Mouse (Mus musculus): ENCODE results near the gene Diras2. TPM values are rescaled to one million over a fixed set of nuclear protein-coding genes. Genes with fewer than 3 reads are reported as not detected.

The Diras2 gene
- polyA plus RNA-seq, 1 experiment from 2014 or later, result 5.2 TPM

DNA sequence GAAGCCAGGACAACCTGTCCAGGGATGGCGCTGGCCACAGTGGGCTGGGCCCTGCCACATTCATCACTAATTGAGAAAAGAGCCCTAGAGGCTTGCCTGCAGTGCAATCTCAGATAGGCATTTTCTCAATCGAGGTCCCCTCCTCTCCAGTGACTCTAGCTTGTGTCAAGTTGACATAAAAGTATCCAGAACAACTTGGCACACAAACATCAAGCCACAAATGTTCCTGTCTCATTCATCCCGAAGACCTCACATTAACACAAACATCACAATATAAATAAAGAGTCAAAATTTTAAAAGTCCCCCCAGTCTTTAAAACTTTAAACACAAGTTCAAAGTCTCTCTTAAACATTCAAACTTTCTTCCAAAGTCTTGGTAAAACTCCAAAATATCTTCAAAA is 56.3 kb downstream of the Diras2 start:
- 87% methylated on average over 3 of the region's 3 CpGs for WGBS
- Histone ChIP-seq H3K27me3 (replicated peaks) (no peaks in the 10 kb centered on the region), H3K27ac (no peak overlapping the region), H3K36me3 (replicated peaks) (no peaks in the 10 kb centered on the region), H3K4me3 (no peak overlapping the region), H3K9me3 (no peaks in the 10 kb centered on the region), H3K4me2 (no peak overlapping the region), H3K9ac (no peak overlapping the region), H3K4me1 (peaks cover 7% of the 10 kb centered on the region)
- ATAC-seq (replicated peaks), result no peak

DNA sequence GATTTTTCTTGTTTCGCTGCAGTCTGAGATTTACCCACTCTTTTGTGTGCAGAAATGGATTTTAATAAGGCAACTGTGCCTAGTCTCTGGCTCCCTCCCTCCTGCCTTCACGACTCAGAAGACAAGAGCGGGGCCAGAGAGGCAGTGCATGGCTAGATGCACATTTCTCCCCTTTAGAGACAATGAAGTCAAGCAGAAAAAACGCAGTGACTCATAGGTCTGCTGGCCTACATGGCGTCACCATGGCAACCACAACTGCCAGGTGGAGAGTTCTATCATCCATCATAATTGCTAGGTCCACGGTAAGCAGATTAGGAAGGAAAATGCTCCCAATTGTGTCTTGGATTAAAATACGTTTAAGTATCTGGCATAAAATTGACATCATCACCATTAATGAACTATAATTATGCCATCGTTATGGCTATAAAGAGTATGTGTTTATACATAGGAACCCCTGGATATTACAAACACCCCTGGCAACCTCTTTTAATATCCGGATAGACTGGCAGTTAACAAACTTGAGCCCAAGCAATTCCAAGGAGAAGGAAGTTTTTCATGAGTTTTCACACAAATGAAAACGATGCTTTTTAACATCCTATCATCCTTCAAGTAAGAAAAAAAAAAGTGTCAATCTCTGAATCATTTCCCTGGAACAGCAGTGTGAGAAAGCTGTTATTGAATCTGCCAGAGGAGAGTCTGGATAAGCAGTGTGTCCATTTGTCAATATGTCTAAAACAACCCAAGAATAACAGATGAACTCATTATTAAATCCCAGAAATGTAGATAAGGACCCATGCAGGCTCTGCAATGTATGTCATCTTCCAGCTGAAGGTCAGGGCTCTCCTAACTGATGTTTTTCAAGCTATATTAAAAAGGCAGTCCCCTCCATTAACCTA is 61.0 kb downstream of the Diras2 start:
- H3K36me3 ChIP-seq (replicated peaks), result no peaks in the 10 kb centered on the region
- H3K9ac ChIP-seq, result no peak overlapping the region
- no peak overlapping the region for H3K4me3 ChIP-seq
- H3K27ac ChIP-seq, result peak overlapping the region; percentile 86
- H3K4me2 ChIP-seq, result no peak overlapping the region
- H3K4me1 ChIP-seq, result peaks cover 15% of the 10 kb centered on the region
- WGBS, result 16% methylated on average over 10 of the region's 10 CpGs
- peak; percentile 91 for ATAC-seq (replicated peaks)
- H3K27me3 ChIP-seq (replicated peaks), result no peaks in the 10 kb centered on the region
- H3K9me3 ChIP-seq, result no peaks in the 10 kb centered on the region

DNA sequence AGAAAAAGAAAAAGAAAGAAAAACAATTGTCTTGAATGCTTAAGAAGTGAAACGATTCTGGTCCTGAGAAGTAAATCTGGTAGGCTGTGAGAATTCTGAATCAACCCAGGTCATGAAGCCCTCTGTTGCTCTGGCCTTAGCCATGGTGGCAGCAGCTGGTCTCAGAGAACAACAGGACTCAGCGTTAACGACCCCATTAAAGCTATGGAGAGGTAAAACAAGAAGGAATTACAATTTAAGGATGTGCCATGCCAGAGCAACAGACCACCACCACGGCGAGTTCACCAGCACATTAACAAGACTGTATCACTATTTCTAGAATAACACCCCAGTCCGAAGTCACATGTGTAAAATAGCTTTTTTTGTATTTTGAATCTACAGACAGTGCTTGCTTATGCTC is 65.9 kb downstream of the Diras2 start:
- no peak overlapping the region for H3K27ac ChIP-seq
- no peak for ATAC-seq (replicated peaks)
- no peak overlapping the region for H3K9ac ChIP-seq
- no peaks in the 10 kb centered on the region for H3K9me3 ChIP-seq
- no peaks in the 10 kb centered on the region for H3K27me3 ChIP-seq (replicated peaks)
- no peak overlapping the region for H3K4me2 ChIP-seq
- 82% methylated on average over 6 of the region's 6 CpGs for WGBS
- H3K4me3 ChIP-seq, result no peak overlapping the region
- peaks cover 11% of the 10 kb centered on the region for H3K4me1 ChIP-seq
- no peaks in the 10 kb centered on the region for H3K36me3 ChIP-seq (replicated peaks)

DNA sequence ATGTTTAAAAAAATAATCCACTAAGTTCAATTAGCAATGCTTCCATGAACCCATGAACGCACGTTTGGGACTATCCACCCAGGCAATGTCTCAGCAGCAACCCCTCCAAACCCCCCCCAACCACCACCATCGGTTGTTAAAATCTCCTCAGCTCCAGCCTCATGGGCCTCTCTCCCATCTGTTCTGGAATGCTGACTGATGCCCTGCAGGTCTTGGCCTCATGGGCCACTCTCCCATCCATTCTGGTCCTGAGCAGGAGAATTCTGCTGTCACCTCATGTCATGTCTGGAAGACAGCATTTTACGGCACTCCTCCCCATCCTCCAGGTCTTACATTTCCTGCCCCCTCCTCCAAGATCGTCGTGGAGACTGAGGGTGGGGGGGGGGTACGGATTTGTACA is 71.1 kb downstream of the Diras2 start:
- Histone ChIP-seq H3K4me1 (peaks cover 5% of the 10 kb centered on the region; the same call in 1 of the 2 replicates), H3K27me3 (replicated peaks) (0 out of 2 replicates have a peak, but pooled peaks cover 2% of the 10 kb centered on the region), H3K27ac (no peak overlapping the region), H3K4me3 (no peak overlapping the region), H3K36me3 (replicated peaks) (no peaks in the 10 kb centered on the region), H3K9me3 (no peaks in the 10 kb centered on the region), H3K4me2 (no peak overlapping the region), H3K9ac (no peak overlapping the region)
- no peak for ATAC-seq (replicated peaks)
- 74% methylated on average over 7 of the region's 7 CpGs for WGBS

DNA sequence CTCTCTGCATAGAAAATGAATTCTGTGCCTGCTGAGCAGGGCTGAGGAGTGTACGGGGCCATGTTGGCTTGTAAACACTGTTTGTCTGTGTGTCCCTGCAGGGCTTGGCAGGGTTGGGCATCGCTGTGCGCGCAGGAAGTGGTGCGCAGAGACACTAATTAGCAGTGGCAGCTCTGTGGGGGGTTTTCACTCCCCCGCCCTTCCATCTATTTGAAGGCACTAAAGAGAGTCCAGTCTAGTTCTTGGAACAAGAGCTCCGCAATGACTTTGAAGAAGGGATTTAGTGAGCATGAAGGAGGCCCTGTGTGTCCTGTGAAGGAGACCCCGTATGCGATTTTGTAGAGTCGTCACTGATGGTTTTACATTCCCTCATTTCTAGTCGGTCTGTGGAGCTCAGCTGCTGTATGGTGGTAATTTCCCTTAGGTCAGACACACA is 73.2 kb downstream of the Diras2 start:
- H3K9me3 ChIP-seq, result no peaks in the 10 kb centered on the region
- WGBS, result 18% methylated on average over 11 of the region's 11 CpGs
- H3K27ac ChIP-seq, result peak overlapping the region; percentile 75
- peak; percentile 92 for ATAC-seq (replicated peaks)
- 0 out of 2 replicates have a peak, but pooled peaks cover 4% of the 10 kb centered on the region for H3K27me3 ChIP-seq (replicated peaks)
- no peaks in the 10 kb centered on the region for H3K36me3 ChIP-seq (replicated peaks)
- peak overlapping the region; percentile 7 for H3K4me3 ChIP-seq
- H3K4me2 ChIP-seq, result peak overlapping the region; percentile 44
- peaks cover 5% of the 10 kb centered on the region; the same call in 1 of the 2 replicates for H3K4me1 ChIP-seq
- no peak overlapping the region for H3K9ac ChIP-seq

DNA sequence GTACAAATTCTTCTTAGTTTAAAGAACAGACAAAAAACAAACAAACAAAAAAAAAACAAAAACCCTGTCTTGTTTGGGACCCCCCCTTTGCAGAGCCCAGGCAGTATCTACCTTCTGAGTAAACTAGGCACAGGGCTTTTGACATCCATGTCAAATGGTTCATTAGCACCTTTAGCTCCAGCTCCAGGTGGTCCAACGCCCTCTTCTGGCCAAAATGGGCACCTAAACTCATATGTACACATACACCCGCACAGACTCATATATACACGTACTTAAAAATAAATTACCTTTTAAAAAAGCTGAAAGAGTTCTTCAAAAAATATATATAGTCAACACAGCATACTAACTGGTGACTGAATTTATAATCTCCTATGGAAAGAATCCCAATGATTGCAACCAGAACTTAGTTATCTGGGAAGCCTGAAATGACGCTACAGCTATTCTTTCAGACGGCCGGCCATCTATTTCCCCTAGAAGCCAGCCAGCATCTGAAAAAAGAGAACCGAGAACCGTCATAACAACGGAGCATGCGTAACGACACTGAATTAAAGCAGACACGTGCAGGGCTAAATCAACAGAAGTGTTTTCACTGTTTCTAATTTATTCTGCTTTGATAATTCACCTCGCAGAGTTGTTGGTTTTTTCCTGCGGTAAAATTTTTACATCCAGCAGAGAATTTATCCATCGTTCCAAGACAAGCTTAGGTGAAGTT is 73.7 kb downstream of the Diras2 start:
- peak overlapping the region; percentile 44 for H3K4me2 ChIP-seq
- peak overlapping the region; percentile 7 for H3K4me3 ChIP-seq
- no peaks in the 10 kb centered on the region for H3K9me3 ChIP-seq
- WGBS, result 40% methylated on average over 15 of the region's 15 CpGs
- no peak overlapping the region for H3K9ac ChIP-seq
- no peaks in the 10 kb centered on the region for H3K36me3 ChIP-seq (replicated peaks)
- peak overlapping the region; percentile 75 for H3K27ac ChIP-seq
- ATAC-seq (replicated peaks), result peak; percentile 73
- peaks cover 5% of the 10 kb centered on the region; the same call in 1 of the 2 replicates for H3K4me1 ChIP-seq
- H3K27me3 ChIP-seq (replicated peaks), result 0 out of 2 replicates have a peak, but pooled peaks cover 4% of the 10 kb centered on the region

DNA sequence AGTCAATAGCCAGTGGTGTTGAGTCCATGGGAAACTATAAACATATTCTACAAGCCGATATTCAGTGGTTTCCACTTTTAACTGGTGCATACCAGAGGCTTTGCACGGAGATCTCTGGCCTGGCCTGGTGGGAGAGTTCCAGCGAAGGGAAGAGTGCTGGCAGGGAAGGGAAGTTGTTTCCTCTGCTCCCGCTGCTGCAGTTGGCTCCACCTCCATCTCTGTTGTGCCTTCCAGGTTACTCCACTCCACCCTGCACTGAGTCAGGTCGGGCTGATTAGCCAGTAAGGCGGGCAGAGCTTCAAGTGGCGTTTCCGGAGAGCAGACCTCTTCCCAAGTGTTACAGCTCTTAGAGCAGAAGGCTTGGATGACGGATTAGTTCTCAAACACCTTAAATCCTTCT is 75.8 kb downstream of the Diras2 start:
- ATAC-seq (replicated peaks), result no peak
- WGBS, result 60% methylated on average over 9 of the region's 9 CpGs

DNA sequence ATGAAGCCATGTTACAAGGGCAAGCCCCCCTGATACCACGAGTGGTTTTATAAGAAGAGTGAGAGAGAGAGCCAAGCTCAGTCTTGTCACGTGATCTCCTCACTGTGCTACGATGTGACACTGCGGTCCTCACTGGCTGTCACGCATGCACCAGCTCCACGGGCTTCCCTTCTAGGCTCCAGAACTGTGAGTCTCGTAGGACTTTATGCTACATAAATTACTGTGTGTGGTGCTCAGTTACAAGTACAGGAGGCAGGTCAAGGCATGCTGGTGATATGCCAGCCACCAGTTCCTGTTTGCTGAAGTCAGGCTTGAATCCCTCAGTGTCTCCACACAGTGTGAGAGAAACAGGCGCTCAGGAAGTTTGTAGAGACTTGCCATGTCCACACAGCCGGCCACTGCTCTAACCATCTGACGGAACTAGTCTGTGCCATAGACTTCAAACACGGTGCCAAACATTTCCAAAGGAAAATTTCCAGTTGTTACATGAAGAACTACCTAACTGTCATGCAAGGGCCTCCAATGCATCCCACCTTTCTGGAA is 76.3 kb downstream of the Diras2 start:
- no peak overlapping the region for H3K9ac ChIP-seq
- H3K9me3 ChIP-seq, result no peaks in the 10 kb centered on the region
- ATAC-seq (replicated peaks), result no peak
- H3K36me3 ChIP-seq (replicated peaks), result no peaks in the 10 kb centered on the region
- 81% methylated on average over 11 of the region's 11 CpGs for WGBS
- H3K4me2 ChIP-seq, result no peak overlapping the region
- peaks cover 5% of the 10 kb centered on the region; the same call in 1 of the 2 replicates for H3K4me1 ChIP-seq
- H3K4me3 ChIP-seq, result no peak overlapping the region
- 0 out of 2 replicates have a peak, but pooled peaks cover 4% of the 10 kb centered on the region for H3K27me3 ChIP-seq (replicated peaks)
- no peak overlapping the region for H3K27ac ChIP-seq

More for the DNA sequence above, 75.8 kb downstream of the Diras2 start:
- Histone ChIP-seq H3K27me3 (replicated peaks) (0 out of 2 replicates have a peak, but pooled peaks cover 4% of the 10 kb centered on the region), H3K36me3 (replicated peaks) (no peaks in the 10 kb centered on the region), H3K4me2 (no peak overlapping the region), H3K9me3 (no peaks in the 10 kb centered on the region), H3K4me1 (peaks cover 5% of the 10 kb centered on the region; the same call in 1 of the 2 replicates), H3K27ac (no peak overlapping the region), H3K9ac (no peak overlapping the region), H3K4me3 (no peak overlapping the region)

Other genes starting within 250 kb of the Diras2 start
- gene Syk, start 51.9 kb upstream of the Diras2 start, polyA plus RNA-seq (2015; fragmentation: Nextera tagmentation; extraction: Ambion mirVana), result 1.4 and 1.8 TPM in 2 replicates